Mouse (Mus musculus) heart, embryonic 13.5 days (tissue): Measurements from ENCODE around the gene Mmaa. TPM values are rescaled to one million over a fixed set of nuclear protein-coding genes. Genes with fewer than 3 reads are reported as not detected.
A peak's percentile ranks its signal among the peaks of the same experiment; 100 is the strongest.

ENCODE experiments used
- ATAC-seq: fragments of 200-750 bp; cut with Nextera tagmentation; 2 replicates; pipeline ENCODE4 v1.8.0; 2017; ENCODE audit warnings: moderate TSS enrichment; ENCODE audit not compliant: insufficient number of reproducible peaks, low FRiP score, low TSS enrichment; ENCODE audit errors: extremely low read depth
- H3K27ac ChIP-seq: fragments of 300-500 bp; sonication (generic); replicated peaks from 2 replicates; pipeline ENCODE4 v1.5.1; 2015; ENCODE audit warnings: moderate library complexity, mild to moderate bottlenecking, inconsistent platforms
- H3K27me3 ChIP-seq: fragments of 300-500 bp; sonication (generic); replicated peaks from 2 replicates; pipeline ENCODE4 v1.6.1; 2015; ENCODE audit warnings: mild to moderate bottlenecking, inconsistent platforms
- H3K36me3 ChIP-seq: fragments of 300-500 bp; sonication (generic); 2 replicates; pipeline ENCODE4 v1.6.1; 2015; ENCODE audit warnings: mild to moderate bottlenecking, inconsistent platforms
- H3K4me1 ChIP-seq: fragments of 300-500 bp; sonication (generic); 2 replicates; pipeline ENCODE4 v1.6.1; 2015; ENCODE audit warnings: inconsistent platforms
- H3K4me2 ChIP-seq: fragments of 300-500 bp; sonication (generic); 2 replicates; pipeline ENCODE4 v1.6.1; 2015; ENCODE audit warnings: inconsistent platforms, mild to moderate bottlenecking, moderate library complexity
- H3K4me3 ChIP-seq: fragments of 300-500 bp; sonication (generic); 2 replicates; pipeline ENCODE4 v1.5.1; 2015; ENCODE audit warnings: moderate library complexity, mild to moderate bottlenecking, inconsistent platforms
- H3K9ac ChIP-seq: fragments of 300-500 bp; sonication (generic); 2 replicates; pipeline ENCODE4 v1.6.1; 2015; ENCODE audit warnings: inconsistent platforms, mild to moderate bottlenecking, moderate library complexity
- H3K9me3 ChIP-seq: fragments of 300-500 bp; sonication (generic); 2 replicates; pipeline ENCODE4 v1.6.1; 2016; ENCODE audit warnings: inconsistent platforms
- WGBS: fragments of 180-500 bp; shearing (Covaris S2); methylation state at CpG from one replicate; pipeline ENCODE4 v1.1.7; 2015; ENCODE audit warnings: mixed read lengths; 5-methylcytosine and 5-hydroxymethylcytosine counted together
- polyA plus RNA-seq: library from polyadenylated mRNA; unstranded; fragments of >200 nt; fragmentation: Nextera tagmentation; extraction: Ambion mirVana; gene quantifications from 2 replicates; pipeline ENCODE4 v1.2.1, GENCODE M21; 2015

Mmaa gene
- polyA plus RNA-seq, 1 experiment from 2014 or later, result 13.1 TPM

DNA sequence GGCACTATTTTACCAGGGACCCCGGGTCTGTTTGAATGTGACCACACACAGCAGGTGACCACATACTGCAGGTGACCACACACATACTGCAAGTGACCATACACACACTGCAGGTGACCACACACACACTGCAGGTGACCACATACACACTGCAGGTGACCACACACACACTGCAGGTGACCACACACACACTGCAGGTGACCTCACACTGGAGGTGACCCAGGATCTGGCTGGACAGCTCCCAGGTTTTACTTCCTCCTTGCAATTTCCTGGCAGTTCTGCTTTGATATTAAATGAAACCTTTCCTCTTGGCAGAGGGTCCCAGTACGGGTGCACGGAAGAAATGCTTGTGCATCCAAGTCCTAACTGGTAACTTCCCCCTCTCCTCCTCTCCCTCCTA is 29.3 kb upstream of the Mmaa start:
- Histone ChIP-seq H3K27ac (no peak overlapping the region), H3K27me3 (no peaks in the 10 kb centered on the region), H3K9ac (no peak overlapping the region), H3K4me2 (no peak overlapping the region), H3K4me3 (no peak overlapping the region), H3K9me3 (no peaks in the 10 kb centered on the region), H3K4me1 (0 out of 2 replicates have a peak, but pooled peaks cover 7% of the 10 kb centered on the region), H3K36me3 (no peaks in the 10 kb centered on the region)
- ATAC-seq, result no peak
- whole genome bisulfite sequencing, result 45% methylated on average over 3 of the region's 3 CpGs

DNA sequence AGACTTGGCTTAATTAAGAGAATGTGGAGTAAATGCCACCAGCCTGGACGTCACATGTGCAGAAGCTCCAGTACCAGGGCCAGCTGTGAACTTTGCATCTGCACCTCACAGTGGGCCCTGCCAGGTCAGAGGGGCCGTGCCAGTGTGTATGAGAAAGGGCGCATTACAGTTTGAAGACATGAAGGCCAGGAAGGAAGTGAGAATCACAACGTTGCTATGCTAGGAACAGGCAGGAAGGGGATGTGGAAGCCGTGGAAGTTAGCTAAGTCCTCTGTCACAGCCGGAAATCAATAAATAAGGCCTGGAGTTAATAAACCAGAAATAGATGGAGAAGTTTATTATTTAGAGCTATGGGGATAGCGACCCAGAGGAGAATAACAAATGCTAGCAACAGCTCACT is 28.4 kb upstream of the Mmaa start:
- Histone ChIP-seq H3K9me3 (no peaks in the 10 kb centered on the region), H3K36me3 (no peaks in the 10 kb centered on the region), H3K27ac (no peak overlapping the region; the same call in 1 of the 2 replicates), H3K9ac (no peak overlapping the region), H3K27me3 (no peaks in the 10 kb centered on the region), H3K4me3 (no peak overlapping the region), H3K4me2 (no peak overlapping the region), H3K4me1 (0 out of 2 replicates have a peak, but pooled peaks cover 7% of the 10 kb centered on the region)
- no peak for ATAC-seq
- 49% methylated on average over 7 of the region's 7 CpGs for WGBS

DNA sequence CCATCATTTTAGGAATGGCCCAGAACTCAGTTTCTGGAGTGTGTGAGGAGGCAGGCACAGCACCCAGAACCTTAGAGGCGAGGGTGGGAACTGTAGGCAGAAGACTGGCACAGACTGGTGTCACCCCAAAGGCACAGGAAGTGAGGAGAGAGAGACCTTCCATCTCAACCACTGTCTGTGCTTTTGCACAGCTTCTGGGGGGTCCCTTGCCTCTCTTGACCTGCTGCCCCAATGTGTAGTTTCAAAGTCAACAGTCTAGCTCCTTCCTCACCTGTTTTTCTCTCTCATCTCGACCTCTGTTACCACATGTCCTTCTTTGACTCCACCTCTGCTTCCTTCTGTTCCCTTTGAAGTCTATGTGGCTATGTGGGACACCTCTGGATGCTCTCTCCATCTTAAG is 16.1 kb upstream of the Mmaa start:
- Histone ChIP-seq H3K36me3 (no peaks in the 10 kb centered on the region), H3K9me3 (no peaks in the 10 kb centered on the region; the same call in 1 of the 2 replicates), H3K4me2 (no peak overlapping the region)

DNA sequence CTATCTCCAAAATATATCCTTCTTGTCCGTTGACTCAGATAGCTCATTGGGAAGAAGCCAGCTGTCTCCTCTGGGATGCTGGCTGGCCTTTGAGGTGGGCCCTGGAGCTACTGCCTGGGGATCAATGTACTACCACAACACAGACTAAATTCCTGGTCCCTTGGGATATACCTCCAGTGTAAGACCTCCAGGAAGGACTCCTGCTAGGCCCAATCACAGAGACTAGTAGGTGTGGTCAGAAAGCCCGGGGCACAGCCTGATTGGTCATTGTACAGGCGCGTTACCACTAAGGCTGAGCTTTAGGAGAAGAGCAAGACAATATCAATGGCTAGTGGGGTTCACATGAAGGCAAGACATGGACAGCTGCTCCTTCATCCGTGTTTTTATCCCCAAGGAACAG is 11.2 kb upstream of the Mmaa start:
- Histone ChIP-seq H3K27ac (no peak overlapping the region), H3K9ac (no peak overlapping the region), H3K9me3 (no peaks in the 10 kb centered on the region), H3K36me3 (no peaks in the 10 kb centered on the region), H3K27me3 (no peaks in the 10 kb centered on the region), H3K4me2 (no peak overlapping the region), H3K4me1 (0 out of 2 replicates have a peak, but pooled peaks cover 4% of the 10 kb centered on the region), H3K4me3 (no peak overlapping the region)
- WGBS, result 60% methylated on average over 5 of the region's 5 CpGs
- no peak for ATAC-seq

More for the DNA sequence above, 16.1 kb upstream of the Mmaa start:
- Histone ChIP-seq H3K4me3 (no peak overlapping the region), H3K4me1 (no peaks in the 10 kb centered on the region), H3K27ac (no peak overlapping the region), H3K9ac (no peak overlapping the region), H3K27me3 (no peaks in the 10 kb centered on the region)
- 62% methylated on average over 2 of the region's 2 CpGs for WGBS
- no peak for ATAC-seq

DNA sequence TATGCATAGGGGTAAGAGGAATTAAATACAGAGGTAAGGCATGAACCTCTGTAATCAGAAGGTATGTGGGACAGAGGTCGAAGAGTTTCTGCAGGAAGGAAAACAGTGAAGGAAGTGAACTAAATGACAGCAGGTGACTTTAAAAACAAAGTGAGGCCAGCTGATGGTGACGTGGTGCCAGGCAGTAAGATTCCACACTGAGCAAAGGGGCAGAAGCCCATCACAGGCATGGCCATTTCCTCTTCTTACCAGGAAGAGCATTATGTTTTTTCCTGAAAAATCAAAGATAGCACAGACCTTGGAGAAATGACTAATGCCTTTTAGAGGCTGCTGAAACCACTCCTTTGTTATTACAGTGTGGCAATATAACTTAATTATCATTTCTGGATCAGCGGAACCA is 6.8 kb upstream of the Mmaa start:
- H3K4me2 ChIP-seq, result no peak overlapping the region
- H3K9me3 ChIP-seq, result no peaks in the 10 kb centered on the region
- no peak overlapping the region for H3K27ac ChIP-seq
- no peak overlapping the region for H3K9ac ChIP-seq
- 62% methylated on average over 3 of the region's 3 CpGs for WGBS
- 0 out of 2 replicates have a peak, but pooled peaks cover 4% of the 10 kb centered on the region for H3K4me1 ChIP-seq
- no peak for ATAC-seq
- no peaks in the 10 kb centered on the region for H3K27me3 ChIP-seq
- H3K36me3 ChIP-seq, result no peaks in the 10 kb centered on the region
- H3K4me3 ChIP-seq, result no peak overlapping the region

DNA sequence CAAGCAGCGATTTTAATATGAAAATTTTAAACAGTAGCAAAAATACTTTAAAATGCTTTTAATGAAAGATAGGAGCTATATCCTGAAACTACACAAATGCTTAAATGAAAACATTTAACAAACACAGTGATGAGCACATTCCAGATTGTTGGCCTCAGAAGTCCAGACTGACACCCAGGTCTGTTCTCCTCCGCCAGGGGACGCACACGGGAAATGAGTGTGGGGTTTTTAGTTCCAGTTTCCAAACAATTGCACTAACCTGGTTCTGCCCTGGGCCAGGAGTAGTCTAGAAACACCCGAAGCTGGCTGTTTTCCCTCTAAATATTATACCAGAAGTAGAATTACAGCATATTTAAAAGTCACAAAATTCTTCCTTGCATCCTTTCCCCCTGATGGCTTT is 5.0 kb upstream of the Mmaa start:
- no peak overlapping the region for H3K4me2 ChIP-seq
- H3K9me3 ChIP-seq, result no peaks in the 10 kb centered on the region
- H3K27ac ChIP-seq, result no peak overlapping the region
- no peak overlapping the region for H3K9ac ChIP-seq
- no peaks in the 10 kb centered on the region for H3K27me3 ChIP-seq
- H3K4me1 ChIP-seq, result peaks cover 11% of the 10 kb centered on the region; the same call in 1 of the 2 replicates
- no peaks in the 10 kb centered on the region for H3K36me3 ChIP-seq
- no peak overlapping the region for H3K4me3 ChIP-seq
- ATAC-seq, result no peak
- WGBS, result 78% methylated on average over 5 of the region's 5 CpGs

DNA sequence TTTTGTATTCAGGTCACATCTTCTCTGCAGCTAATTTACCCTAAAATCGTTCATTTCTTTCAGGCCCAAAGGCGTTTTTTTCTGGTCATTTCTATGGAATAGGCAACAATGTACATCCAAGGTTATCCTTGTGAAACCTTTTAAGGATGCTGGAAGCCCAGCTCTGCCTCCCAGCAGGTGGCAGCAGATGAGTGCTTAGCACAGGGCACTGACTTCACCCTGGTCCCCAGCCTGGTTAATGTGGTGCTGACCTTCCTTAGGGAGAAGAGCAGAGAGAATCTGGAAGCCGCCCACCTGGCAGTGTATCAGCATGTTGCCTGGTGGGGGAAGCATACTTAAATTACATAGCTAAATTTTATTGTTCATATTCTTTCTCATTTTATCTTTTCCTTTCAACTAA is 3.0 kb upstream of the Mmaa start:
- Histone ChIP-seq H3K27me3 (no peaks in the 10 kb centered on the region), H3K4me3 (no peak overlapping the region), H3K4me2 (no peak overlapping the region), H3K27ac (no peak overlapping the region), H3K4me1 (peaks cover 23% of the 10 kb centered on the region), H3K9ac (no peak overlapping the region), H3K36me3 (no peaks in the 10 kb centered on the region), H3K9me3 (no peaks in the 10 kb centered on the region)
- ATAC-seq, result no peak
- WGBS, result 38% methylated on average over 3 of the region's 3 CpGs

DNA sequence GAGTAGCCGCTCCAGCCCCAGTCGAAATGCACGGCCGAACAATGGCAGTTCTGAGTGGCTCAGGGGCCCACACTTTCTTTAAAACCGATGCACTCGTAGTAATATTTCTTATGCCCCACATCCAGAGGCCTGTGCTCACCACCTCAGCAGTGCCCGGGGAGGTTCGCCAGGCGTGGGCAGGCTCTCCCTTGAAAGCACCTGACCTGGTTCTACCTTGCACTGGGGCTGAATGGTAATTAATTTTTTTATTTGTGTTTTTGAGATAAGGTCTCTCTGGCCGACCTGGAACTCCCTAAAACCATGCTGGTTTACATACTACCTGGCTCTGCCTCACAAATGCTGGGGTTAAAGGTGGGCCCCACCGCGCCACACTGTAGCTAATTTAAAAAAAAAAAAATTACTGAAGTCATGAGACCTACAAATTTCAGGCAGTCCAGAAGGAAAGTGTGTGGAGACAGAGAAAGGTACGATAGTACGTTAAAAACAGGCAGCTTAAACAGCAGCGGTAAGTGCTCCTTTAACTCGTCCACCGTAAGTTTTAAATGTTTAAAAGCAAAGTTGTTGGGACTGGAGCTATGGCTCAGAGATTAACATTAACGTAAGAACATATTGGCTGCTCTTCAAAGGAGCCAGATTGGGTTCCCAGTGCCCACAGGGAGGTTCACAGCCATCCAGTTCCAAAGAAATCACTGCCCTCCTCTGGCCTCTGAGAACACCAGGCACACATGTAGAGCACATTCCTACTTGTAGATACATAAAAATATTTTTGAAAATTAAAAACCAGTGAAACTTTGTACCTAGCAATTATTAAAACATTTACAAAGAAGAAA is 754 bp upstream of the Mmaa start:
- Histone ChIP-seq H3K9ac (peak overlapping the region; percentile 88), H3K27ac (peak overlapping the region; percentile 98), H3K36me3 (no peaks in the 10 kb centered on the region), H3K4me1 (peaks cover 29% of the 10 kb centered on the region), H3K4me2 (peak overlapping the region; percentile 89), H3K4me3 (peak overlapping the region; percentile 73), H3K27me3 (no peaks in the 10 kb centered on the region), H3K9me3 (no peaks in the 10 kb centered on the region)
- 18% methylated on average over 18 of the region's 18 CpGs for WGBS
- ATAC-seq, result no peak

DNA sequence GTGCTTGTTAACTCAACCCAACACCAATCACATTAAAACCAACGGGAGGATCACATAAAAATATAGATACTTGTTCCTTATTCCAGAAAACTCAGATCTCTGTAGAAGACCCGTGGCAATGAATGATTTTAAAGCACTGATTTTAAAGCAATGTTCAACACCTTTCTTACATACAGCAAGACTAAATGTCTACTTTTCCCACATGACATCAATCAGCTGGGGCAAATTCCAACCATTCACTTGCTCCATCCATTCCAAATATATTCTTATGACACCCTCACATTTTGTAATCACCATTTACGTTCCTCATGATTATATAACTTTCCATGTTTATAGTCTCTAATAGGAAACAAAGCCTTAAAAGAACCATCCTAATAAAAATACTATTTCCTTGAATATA is 896 bp downstream of the Mmaa start:
- H3K4me3 ChIP-seq, result peak overlapping the region; percentile 73
- H3K4me1 ChIP-seq, result peaks cover 34% of the 10 kb centered on the region
- peak overlapping the region; percentile 89 for H3K4me2 ChIP-seq
- H3K36me3 ChIP-seq, result no peaks in the 10 kb centered on the region
- ATAC-seq, result no peak
- no peaks in the 10 kb centered on the region for H3K27me3 ChIP-seq
- peak overlapping the region; percentile 90 for H3K9ac ChIP-seq
- WGBS, result 57% methylated on average over 3 of the region's 3 CpGs
- no peaks in the 10 kb centered on the region for H3K9me3 ChIP-seq
- H3K27ac ChIP-seq, result peak overlapping the region; percentile 98

DNA sequence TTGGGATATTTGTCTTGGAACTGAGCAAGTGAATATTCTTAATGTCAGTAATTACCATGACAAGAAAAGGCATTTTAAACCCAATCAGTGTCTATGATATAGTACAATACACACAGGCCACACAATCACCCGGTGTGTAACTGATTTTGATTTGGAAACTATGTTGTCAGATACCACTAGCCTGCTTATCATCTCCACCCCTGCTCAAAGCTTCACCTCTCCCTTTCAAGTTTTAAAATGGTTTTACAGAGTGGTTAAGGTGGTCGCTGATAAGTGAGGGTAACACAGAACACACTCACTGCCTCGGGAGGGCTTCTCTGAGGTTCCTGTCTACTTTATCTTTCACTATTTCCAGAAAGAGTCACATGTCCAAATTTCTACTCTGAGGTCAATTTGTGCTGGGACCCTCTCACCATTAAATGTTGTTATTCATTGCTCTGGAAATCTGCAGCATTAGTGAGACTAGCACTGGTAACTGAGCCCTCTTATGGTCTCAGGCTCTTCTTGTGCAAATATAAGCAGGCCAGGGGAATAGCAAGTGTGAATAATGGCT is 1.9 kb downstream of the Mmaa start:
- peak overlapping the region; percentile 90; the same call in 1 of the 2 replicates for H3K9ac ChIP-seq
- H3K9me3 ChIP-seq, result no peaks in the 10 kb centered on the region
- no peak for ATAC-seq
- peaks cover 34% of the 10 kb centered on the region for H3K4me1 ChIP-seq
- H3K4me2 ChIP-seq, result peak overlapping the region; percentile 89
- H3K27ac ChIP-seq, result peak overlapping the region; percentile 98
- peak overlapping the region; percentile 73; the same call in 1 of the 2 replicates for H3K4me3 ChIP-seq
- no peaks in the 10 kb centered on the region for H3K27me3 ChIP-seq
- 23% methylated on average over 3 of the region's 3 CpGs for WGBS
- H3K36me3 ChIP-seq, result no peaks in the 10 kb centered on the region

DNA sequence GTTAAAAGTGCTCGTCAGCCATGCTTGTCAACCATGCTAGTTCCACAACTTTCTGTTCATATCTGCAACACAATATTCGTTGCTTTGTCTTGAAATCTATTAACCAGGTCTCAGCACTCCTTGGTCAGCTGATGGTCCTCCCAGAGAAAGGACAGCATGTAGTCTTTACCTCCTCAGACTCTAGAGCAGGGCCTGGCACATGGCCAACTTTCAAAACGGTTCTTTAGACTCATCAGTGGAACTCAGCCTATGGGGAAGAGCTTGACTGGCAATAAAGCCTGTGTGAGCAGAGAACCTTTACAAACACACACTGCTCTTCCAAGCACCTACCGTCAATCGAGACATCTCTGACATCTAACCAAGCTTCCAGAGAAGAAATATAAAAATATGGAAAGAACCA is 5.1 kb downstream of the Mmaa start:
- 67% methylated on average over 5 of the region's 5 CpGs for WGBS

More for the DNA sequence above, 5.1 kb downstream of the Mmaa start:
- no peak overlapping the region for H3K9ac ChIP-seq
- no peak overlapping the region for H3K4me3 ChIP-seq
- H3K4me1 ChIP-seq, result peaks cover 27% of the 10 kb centered on the region
- no peaks in the 10 kb centered on the region for H3K9me3 ChIP-seq
- H3K27ac ChIP-seq, result no peak overlapping the region
- ATAC-seq, result no peak
- peaks cover 4% of the 10 kb centered on the region; the same call in 1 of the 2 replicates for H3K36me3 ChIP-seq
- H3K27me3 ChIP-seq, result no peaks in the 10 kb centered on the region
- no peak overlapping the region for H3K4me2 ChIP-seq
